Mouse (Mus musculus) heart, embryonic 14.5 days (tissue): ENCODE data around the gene Zc3h12c. TPM values are rescaled to one million over a fixed set of nuclear protein-coding genes. Genes with fewer than 3 reads are reported as not detected.

Experiments used
- ATAC-seq: fragments of 200-750 bp; cut with Nextera tagmentation; 2 replicates; pipeline ENCODE4 v1.8.0; 2017; ENCODE audit warnings: low read depth, moderate TSS enrichment; ENCODE audit not compliant: insufficient number of reproducible peaks, insufficient read depth, low FRiP score
- H3K27ac ChIP-seq, 2 experiments: fragments of 200-500 bp in 1 of 2; fragments of 300-500 bp in 1 of 2; sonication (generic) in 1 of 2; replicated peaks in 1 of 2; 2 replicates each; pipeline ENCODE4 v1.5.1; 2012 to 2014; ENCODE audit warnings: low read depth in 2 of 2, low read length in 2 of 2, control low read depth in 1 of 2, mild to moderate bottlenecking in 1 of 2, mixed read lengths in 1 of 2; ENCODE audit not compliant: control insufficient read depth in 1 of 2, insufficient read depth in 1 of 2
- H3K27me3 ChIP-seq: fragments of 300-500 bp; sonication (generic); 2 replicates; pipeline ENCODE4 v1.6.1; 2014; ENCODE audit warnings: mild to moderate bottlenecking, low read length, control low read depth; ENCODE audit not compliant: control insufficient read depth, insufficient read depth
- H3K36me3 ChIP-seq: fragments of 300-500 bp; sonication (generic); 2 replicates; pipeline ENCODE4 v1.6.1; 2014; ENCODE audit warnings: mild to moderate bottlenecking, control low read depth, low read length, mixed read lengths; ENCODE audit not compliant: control insufficient read depth, insufficient read depth
- H3K4me1 ChIP-seq, 2 experiments: fragments of 200-500 bp in 1 of 2; fragments of 300-500 bp in 1 of 2; sonication (generic) in 1 of 2; 2 replicates each; pipeline ENCODE4 v1.6.1; 2012 to 2014; ENCODE audit warnings: low read length in 2 of 2, control low read depth in 1 of 2, mixed read lengths in 1 of 2; ENCODE audit not compliant: control insufficient read depth in 2 of 2, insufficient read depth in 2 of 2
- H3K4me2 ChIP-seq: fragments of 300-500 bp; sonication (generic); 2 replicates; pipeline ENCODE4 v1.6.1; 2014; ENCODE audit warnings: mild to moderate bottlenecking, low read length
- H3K4me3 ChIP-seq, 2 experiments: fragments of 200-500 bp in 1 of 2; fragments of 300-500 bp in 1 of 2; sonication (generic) in 1 of 2; 2 replicates each; pipeline ENCODE4 v1.5.1; 2012 to 2014; ENCODE audit warnings: low read length in 2 of 2, mild to moderate bottlenecking in 2 of 2, control low read depth in 1 of 2, low read depth in 1 of 2, moderate library complexity in 1 of 2; ENCODE audit not compliant: control insufficient read depth in 1 of 2, insufficient read depth in 1 of 2
- H3K9ac ChIP-seq: fragments of 300-500 bp; sonication (generic); 2 replicates; pipeline ENCODE4 v1.6.1; 2014; ENCODE audit warnings: mild to moderate bottlenecking, low read length
- H3K9me3 ChIP-seq: fragments of 300-500 bp; sonication (generic); 2 replicates; pipeline ENCODE4 v1.6.1; 2016; ENCODE audit warnings: low read length, control low read depth; ENCODE audit not compliant: control insufficient read depth
- WGBS: fragments of 180-500 bp; shearing (Covaris S2); extraction: QIAGEN DNeasy Blood & Tissue Kit; methylation state at CpG from one replicate; pipeline ENCODE4 v1.1.7; 2014; 5-methylcytosine and 5-hydroxymethylcytosine counted together
- polyA plus RNA-seq: library from polyadenylated mRNA; unstranded; fragments of >200 nt; fragmentation: Nextera tagmentation; extraction: Ambion mirVana; gene quantifications from 2 replicates; pipeline ENCODE4 v1.2.1, GENCODE M21; 2014

Gene Zc3h12c
- polyA plus RNA-seq, 1 experiment from 2014 or later, result 4.6 TPM

- Histone ChIP-seq H3K27ac (no peak overlapping the region), H3K36me3 (no peaks in the 10 kb centered on the region), H3K4me1 (no peaks in the 10 kb centered on the region; a peak in 1 of 4 replicates), H3K9ac (no peak overlapping the region), H3K27me3 (no peaks in the 10 kb centered on the region), H3K9me3 (no peaks in the 10 kb centered on the region), H3K4me3 (no peak overlapping the region), H3K4me2 (no peak overlapping the region)
- WGBS, result 48% methylated on average over 3 of the region's 3 CpGs
- no peak for ATAC-seq
Measured at GRCm38 (mm10) chr9:52195853-52196252, 27.5 kb upstream of the Zc3h12c start.

- no peaks in the 10 kb centered on the region for H3K36me3 ChIP-seq
- H3K4me1 ChIP-seq, result no peaks in the 10 kb centered on the region; a peak in 1 of 4 replicates
- no peak overlapping the region for H3K9ac ChIP-seq
- ATAC-seq, result no peak
- no peak overlapping the region for H3K4me3 ChIP-seq
- no peak overlapping the region for H3K4me2 ChIP-seq
- no peaks in the 10 kb centered on the region for H3K9me3 ChIP-seq
- no peak overlapping the region for H3K27ac ChIP-seq
- no peaks in the 10 kb centered on the region for H3K27me3 ChIP-seq
- WGBS, result 76% methylated on average over 5 of the region's 5 CpGs
Measured at GRCm38 (mm10) chr9:52193851-52194250, 25.5 kb upstream of the Zc3h12c start.

GRCm38 (mm10) chr9:52190907-52191306, 22.5 kb upstream of the Zc3h12c start:
- Histone ChIP-seq H3K27ac (no peak overlapping the region), H3K4me2 (no peak overlapping the region), H3K27me3 (no peaks in the 10 kb centered on the region), H3K4me1 (peaks cover 0 to 4% of the 10 kb centered on the region in 2 experiments; a peak in 2 of 4 replicates), H3K4me3 (no peak overlapping the region), H3K9ac (no peak overlapping the region), H3K36me3 (no peaks in the 10 kb centered on the region), H3K9me3 (no peaks in the 10 kb centered on the region)
- 74% methylated on average over 4 of the region's 4 CpGs for WGBS
- no peak for ATAC-seq

- Histone ChIP-seq H3K27ac (no peak overlapping the region), H3K4me2 (no peak overlapping the region), H3K4me3 (no peak overlapping the region), H3K4me1 (peaks cover 0 to 4% of the 10 kb centered on the region in 2 experiments; a peak in 1 of 4 replicates), H3K36me3 (no peaks in the 10 kb centered on the region), H3K9ac (no peak overlapping the region), H3K27me3 (no peaks in the 10 kb centered on the region), H3K9me3 (no peaks in the 10 kb centered on the region)
- WGBS, result 37% methylated on average over 8 of the region's 8 CpGs
- ATAC-seq, result no peak
Measured at GRCm38 (mm10) chr9:52188106-52188505, 19.7 kb upstream of the Zc3h12c start.

GRCm38 (mm10) chr9:52186296-52186941, 18.0 kb upstream of the Zc3h12c start:
- Histone ChIP-seq H3K9ac (no peak overlapping the region), H3K27ac (no peak overlapping the region)
- WGBS, result 65% methylated on average over 3 of the region's 3 CpGs

GRCm38 (mm10) chr9:52181419-52181818, 13.0 kb upstream of the Zc3h12c start:
- no peak for ATAC-seq
- H3K36me3 ChIP-seq, result no peaks in the 10 kb centered on the region
- H3K9me3 ChIP-seq, result no peaks in the 10 kb centered on the region
- 38% methylated on average over 2 of the region's 2 CpGs for WGBS
- no peak overlapping the region for H3K27ac ChIP-seq
- H3K4me1 ChIP-seq, result no peaks in the 10 kb centered on the region
- no peaks in the 10 kb centered on the region for H3K27me3 ChIP-seq
- H3K9ac ChIP-seq, result no peak overlapping the region
- H3K4me3 ChIP-seq, result no peak overlapping the region
- no peak overlapping the region for H3K4me2 ChIP-seq

More at GRCm38 (mm10) chr9:52186296-52186941, 18.0 kb upstream of the Zc3h12c start:
- no peaks in the 10 kb centered on the region for H3K9me3 ChIP-seq
- ATAC-seq, result no peak
- H3K27me3 ChIP-seq, result no peaks in the 10 kb centered on the region
- H3K4me1 ChIP-seq, result peaks cover 0 to 4% of the 10 kb centered on the region in 2 experiments; a peak in 1 of 4 replicates
- no peak overlapping the region for H3K4me2 ChIP-seq
- H3K4me3 ChIP-seq, result no peak overlapping the region
- no peaks in the 10 kb centered on the region for H3K36me3 ChIP-seq

GRCm38 (mm10) chr9:52180851-52181250, 12.5 kb upstream of the Zc3h12c start:
- WGBS, result 87% methylated on average over 6 of the region's 6 CpGs
- Histone ChIP-seq H3K4me1 (no peaks in the 10 kb centered on the region), H3K36me3 (no peaks in the 10 kb centered on the region), H3K9me3 (no peaks in the 10 kb centered on the region), H3K9ac (no peak overlapping the region), H3K27me3 (no peaks in the 10 kb centered on the region), H3K4me2 (no peak overlapping the region), H3K4me3 (no peak overlapping the region), H3K27ac (no peak overlapping the region)
- no peak for ATAC-seq
